Mouse (Mus musculus): Measurements from ENCODE around the gene Cdh3. TPM values are rescaled to one million over a fixed set of nuclear protein-coding genes. Genes with fewer than 3 reads are reported as not detected.

Gene Cdh3
- polyA plus RNA-seq, 1 experiment, result 33.3 TPM

DNA sequence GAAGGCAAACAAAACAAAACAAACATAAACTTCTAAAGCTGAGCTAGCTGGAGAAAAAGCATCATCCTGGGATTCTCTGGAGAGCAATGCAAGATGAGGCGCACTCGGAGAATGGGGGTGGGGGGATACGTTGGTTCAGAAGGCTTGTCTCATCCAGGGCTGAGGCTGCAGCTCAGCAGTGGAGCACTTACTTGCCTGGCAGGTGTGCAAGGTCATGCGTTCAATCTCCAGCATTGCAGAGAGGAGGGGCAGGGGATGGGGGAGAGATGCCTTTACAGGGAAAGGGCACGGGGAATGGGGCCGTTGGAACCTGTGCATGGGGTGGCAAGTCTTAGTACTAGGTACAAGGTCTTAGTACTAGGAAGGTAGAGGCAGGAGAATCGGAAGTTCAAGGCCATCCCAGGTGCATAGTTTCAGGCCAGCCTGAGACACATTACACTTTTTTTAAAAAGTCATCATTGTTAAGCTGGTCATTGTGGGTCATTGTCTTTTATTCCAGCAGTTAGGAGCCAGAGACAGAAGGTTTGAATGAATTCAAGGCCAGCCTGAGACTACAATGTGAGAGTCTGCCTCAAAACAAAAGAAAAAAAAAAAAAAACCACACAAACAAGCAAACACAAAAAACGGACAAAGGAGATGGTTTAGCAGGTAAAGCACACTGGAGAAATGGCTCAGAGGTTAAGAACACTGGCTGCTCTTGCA is 1.5 kb upstream of the Cdh3 start:
- H3K27me3 ChIP-seq (ENCODE audit: control insufficient read depth, insufficient read depth, low read length, poor library complexity, severe bottlenecking), result peaks cover 4% of the 10 kb centered on the region
- H3K27ac ChIP-seq (ENCODE audit: insufficient read depth, low read length), result no peak overlapping the region

DNA sequence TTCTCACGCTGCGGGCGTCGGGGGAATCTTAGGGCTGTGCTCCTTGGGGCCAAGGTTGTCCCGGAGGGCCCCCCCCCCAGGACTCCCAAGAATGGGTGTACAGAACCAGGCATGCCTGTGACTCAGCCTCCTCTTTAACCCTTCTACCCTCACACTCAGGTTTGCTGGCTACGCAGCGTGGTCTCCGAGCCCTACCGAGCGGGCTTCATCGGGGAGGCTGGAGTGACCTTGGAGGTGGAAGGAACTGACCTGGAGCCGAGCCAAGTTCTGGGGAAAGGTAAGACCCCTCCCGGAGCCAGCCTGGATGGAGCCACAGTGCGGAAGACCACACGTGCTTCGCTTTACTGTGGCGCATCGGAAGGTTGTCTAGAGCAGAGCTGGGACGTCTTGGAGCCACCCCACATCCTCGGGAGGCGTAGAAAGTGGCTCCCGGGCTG is 392 bp downstream of the Cdh3 start:
- TF ChIP-seq CTCF (IDR thresholded peaks at IDR 0.05; ENCODE audit: low read depth, low read length) (no peak), EP300 (IDR thresholded peaks at IDR 0.05; ENCODE audit: insufficient read depth, low read depth, low read length) (no peak), POLR2A (IDR thresholded peaks at IDR 0.05; ENCODE audit: insufficient read depth, low read length) (no peak)
- no peaks in the 10 kb centered on the region for H3K9me3 ChIP-seq (replicated peaks; ENCODE audit: control insufficient read depth, insufficient read depth, low read length, poor library complexity, severe bottlenecking)
- H3K9ac ChIP-seq (ENCODE audit: low read depth, poor library complexity, severe bottlenecking), result peak overlapping the region; percentile 67
- peaks cover 5% of the 10 kb centered on the region for H3K4me1 ChIP-seq (ENCODE audit: control insufficient read depth, insufficient read depth, low read length)
- peaks cover 8% of the 10 kb centered on the region for H3K36me3 ChIP-seq (ENCODE audit: control insufficient read depth, insufficient read depth, low read length, poor library complexity, severe bottlenecking)
- peak overlapping the region; percentile 85 for H3K4me3 ChIP-seq (ENCODE audit: low read depth, low read length)
- H3K27me3 ChIP-seq (ENCODE audit: control insufficient read depth, insufficient read depth, low read length, poor library complexity, severe bottlenecking), result peaks cover 4% of the 10 kb centered on the region
- no peak overlapping the region for H3K27ac ChIP-seq (ENCODE audit: insufficient read depth, low read length)

More for the DNA sequence above, 1.5 kb upstream of the Cdh3 start:
- H3K36me3 ChIP-seq (ENCODE audit: control insufficient read depth, insufficient read depth, low read length, poor library complexity, severe bottlenecking), result peaks cover 5% of the 10 kb centered on the region; the same call in 1 of the 2 replicates
- no peak overlapping the region for H3K9ac ChIP-seq (ENCODE audit: low read depth, poor library complexity, severe bottlenecking)
- H3K4me1 ChIP-seq (ENCODE audit: control insufficient read depth, insufficient read depth, low read length), result peaks cover 5% of the 10 kb centered on the region
- peak; percentile 57; the same call in 1 of the 2 replicates for TF ChIP-seq EP300 (IDR thresholded peaks at IDR 0.05; ENCODE audit: insufficient read depth, low read depth, low read length)
- no peak for TF ChIP-seq CTCF (IDR thresholded peaks at IDR 0.05; ENCODE audit: low read depth, low read length)
- peaks cover 3% of the 10 kb centered on the region; the same call in 1 of the 2 replicates for H3K9me3 ChIP-seq (replicated peaks; ENCODE audit: control insufficient read depth, insufficient read depth, low read length, poor library complexity, severe bottlenecking)
- no peak overlapping the region for H3K4me3 ChIP-seq (ENCODE audit: low read depth, low read length)

DNA sequence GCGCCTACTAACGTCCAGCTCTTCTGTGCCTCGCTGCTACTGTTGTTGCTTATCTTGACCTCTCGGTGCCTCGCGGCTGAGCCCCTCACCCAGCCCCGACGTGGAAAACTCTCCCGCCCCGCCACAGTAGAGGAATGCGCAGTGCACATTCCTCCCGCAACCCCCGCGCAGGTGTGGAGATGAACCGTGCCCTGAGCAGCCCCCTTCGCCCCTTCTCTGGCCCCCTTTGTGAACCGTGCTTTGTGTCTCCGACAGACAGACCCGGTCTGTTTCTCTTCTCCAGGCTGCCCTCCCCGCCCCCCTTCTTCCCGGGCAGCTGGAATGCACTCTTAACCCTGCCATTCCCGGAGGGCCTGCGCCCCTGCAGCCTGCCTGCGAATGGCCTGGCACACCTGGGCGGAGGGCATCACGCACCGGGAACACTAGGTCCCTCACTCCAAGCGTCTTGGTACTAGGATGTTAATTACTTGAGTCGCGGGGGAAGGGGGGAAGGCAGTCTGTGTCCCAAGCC is 895 bp downstream of the Cdh3 start:
- peak overlapping the region; percentile 67 for H3K9ac ChIP-seq (ENCODE audit: low read depth, poor library complexity, severe bottlenecking)
- H3K4me1 ChIP-seq (ENCODE audit: control insufficient read depth, insufficient read depth, low read length), result peaks cover 5% of the 10 kb centered on the region
- H3K27ac ChIP-seq (ENCODE audit: insufficient read depth, low read length), result no peak overlapping the region
- H3K4me3 ChIP-seq (ENCODE audit: low read depth, low read length), result peak overlapping the region; percentile 85
- TF ChIP-seq EP300 (IDR thresholded peaks at IDR 0.05; ENCODE audit: insufficient read depth, low read depth, low read length) (no peak), CTCF (IDR thresholded peaks at IDR 0.05; ENCODE audit: low read depth, low read length) (no peak), POLR2A (IDR thresholded peaks at IDR 0.05; ENCODE audit: insufficient read depth, low read length) (no peak)
- H3K9me3 ChIP-seq (replicated peaks; ENCODE audit: control insufficient read depth, insufficient read depth, low read length, poor library complexity, severe bottlenecking), result no peaks in the 10 kb centered on the region
- peaks cover 4% of the 10 kb centered on the region for H3K27me3 ChIP-seq (ENCODE audit: control insufficient read depth, insufficient read depth, low read length, poor library complexity, severe bottlenecking)
- peaks cover 8% of the 10 kb centered on the region for H3K36me3 ChIP-seq (ENCODE audit: control insufficient read depth, insufficient read depth, low read length, poor library complexity, severe bottlenecking)

DNA sequence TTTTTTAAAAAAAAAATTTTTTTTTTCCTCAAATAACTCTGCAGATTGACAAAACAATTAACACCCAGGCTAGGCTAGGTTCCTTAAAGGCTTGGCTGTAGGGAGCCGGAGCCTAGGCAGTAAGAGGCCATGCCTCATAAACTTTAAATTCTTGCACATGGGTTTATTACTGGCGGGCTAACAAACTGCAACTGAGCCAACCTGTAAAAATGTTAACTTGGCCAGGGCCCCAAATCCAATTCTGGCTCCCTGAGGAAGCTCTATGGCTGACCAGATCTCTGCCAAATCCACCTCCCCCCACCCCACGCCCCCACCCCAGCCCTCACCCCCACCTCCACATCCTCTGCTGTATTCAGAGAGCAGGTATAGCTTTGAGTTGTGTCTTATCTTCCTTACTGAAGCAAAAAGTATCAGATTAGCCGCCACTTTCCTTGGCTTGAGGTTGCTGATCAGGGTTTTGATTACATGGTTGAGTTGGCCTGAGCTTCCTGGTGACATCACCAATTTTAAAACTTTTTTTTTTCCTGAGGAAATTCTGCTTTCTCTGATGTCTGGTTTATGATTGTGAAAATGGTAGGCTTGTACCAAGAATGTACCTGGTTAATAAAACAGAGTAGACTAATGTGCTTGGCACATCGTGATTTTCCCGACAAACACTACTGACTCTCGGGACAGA is 1.9 kb downstream of the Cdh3 start:
- TF ChIP-seq CTCF (IDR thresholded peaks at IDR 0.05; ENCODE audit: low read depth, low read length) (no peak), POLR2A (IDR thresholded peaks at IDR 0.05; ENCODE audit: insufficient read depth, low read length) (no peak), EP300 (IDR thresholded peaks at IDR 0.05; ENCODE audit: insufficient read depth, low read depth, low read length) (no peak)
- H3K27me3 ChIP-seq (ENCODE audit: control insufficient read depth, insufficient read depth, low read length, poor library complexity, severe bottlenecking), result peaks cover 4% of the 10 kb centered on the region
- peaks cover 7% of the 10 kb centered on the region for H3K4me1 ChIP-seq (ENCODE audit: control insufficient read depth, insufficient read depth, low read length)
- H3K9me3 ChIP-seq (replicated peaks; ENCODE audit: control insufficient read depth, insufficient read depth, low read length, poor library complexity, severe bottlenecking), result no peaks in the 10 kb centered on the region
- H3K27ac ChIP-seq (ENCODE audit: insufficient read depth, low read length), result no peak overlapping the region
- peak overlapping the region; percentile 67 for H3K9ac ChIP-seq (ENCODE audit: low read depth, poor library complexity, severe bottlenecking)
- H3K36me3 ChIP-seq (ENCODE audit: control insufficient read depth, insufficient read depth, low read length, poor library complexity, severe bottlenecking), result peaks cover 8% of the 10 kb centered on the region
- H3K4me3 ChIP-seq (ENCODE audit: low read depth, low read length), result no peak overlapping the region

DNA sequence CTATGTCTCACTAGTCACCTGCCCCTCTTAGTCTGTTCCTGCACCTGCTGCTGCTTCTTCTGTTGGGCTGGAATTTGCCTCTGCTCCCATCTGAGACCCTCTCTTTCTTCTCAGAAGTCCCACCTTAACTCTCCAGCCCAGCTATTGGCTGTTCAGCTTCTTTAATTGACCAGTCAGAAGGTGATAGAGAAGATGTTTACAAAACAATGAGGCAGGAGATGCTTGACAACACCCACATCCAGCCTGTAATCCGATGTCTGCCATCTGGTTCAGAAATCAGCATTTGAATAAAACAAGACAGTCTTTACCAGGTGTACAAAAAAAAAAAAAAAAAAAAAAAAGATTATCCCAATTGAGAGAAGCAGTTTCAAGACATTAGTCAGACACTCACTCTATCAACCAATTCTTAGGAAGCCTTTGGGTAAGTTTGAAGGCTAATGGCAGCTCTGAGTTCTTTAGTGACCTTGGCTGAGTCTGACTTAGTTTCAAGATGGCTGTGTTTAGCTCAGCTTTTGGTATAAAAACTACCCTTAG is 5.3 kb downstream of the Cdh3 start:
- H3K4me3 ChIP-seq (ENCODE audit: low read depth, low read length), result no peak overlapping the region
- no peaks in the 10 kb centered on the region for H3K9me3 ChIP-seq (replicated peaks; ENCODE audit: control insufficient read depth, insufficient read depth, low read length, poor library complexity, severe bottlenecking)
- H3K36me3 ChIP-seq (ENCODE audit: control insufficient read depth, insufficient read depth, low read length, poor library complexity, severe bottlenecking), result peaks cover 9% of the 10 kb centered on the region
- TF ChIP-seq POLR2A (IDR thresholded peaks at IDR 0.05; ENCODE audit: insufficient read depth, low read length) (peak; percentile 40), EP300 (IDR thresholded peaks at IDR 0.05; ENCODE audit: insufficient read depth, low read depth, low read length) (peak; percentile 82), CTCF (IDR thresholded peaks at IDR 0.05; ENCODE audit: low read depth, low read length) (no peak)
- H3K27me3 ChIP-seq (ENCODE audit: control insufficient read depth, insufficient read depth, low read length, poor library complexity, severe bottlenecking), result peaks cover 4% of the 10 kb centered on the region
- peak overlapping the region; percentile 86 for H3K27ac ChIP-seq (ENCODE audit: insufficient read depth, low read length)
- peaks cover 11% of the 10 kb centered on the region for H3K4me1 ChIP-seq (ENCODE audit: control insufficient read depth, insufficient read depth, low read length)
- 0 out of 2 replicates have a peak overlapping the region, but pooled peaks have one; percentile 31 for H3K9ac ChIP-seq (ENCODE audit: low read depth, poor library complexity, severe bottlenecking)
